Mouse (Mus musculus) lung, adult 18-20 months (tissue): ENCODE results near the gene Rnls.

Experiments
- DNase-seq, 2 experiments: peaks; one replicate each; pipeline ENCODE4 v3.0.0; 2022; ENCODE audit warnings: mixed read lengths in 2 of 2

The Rnls gene

DNA sequence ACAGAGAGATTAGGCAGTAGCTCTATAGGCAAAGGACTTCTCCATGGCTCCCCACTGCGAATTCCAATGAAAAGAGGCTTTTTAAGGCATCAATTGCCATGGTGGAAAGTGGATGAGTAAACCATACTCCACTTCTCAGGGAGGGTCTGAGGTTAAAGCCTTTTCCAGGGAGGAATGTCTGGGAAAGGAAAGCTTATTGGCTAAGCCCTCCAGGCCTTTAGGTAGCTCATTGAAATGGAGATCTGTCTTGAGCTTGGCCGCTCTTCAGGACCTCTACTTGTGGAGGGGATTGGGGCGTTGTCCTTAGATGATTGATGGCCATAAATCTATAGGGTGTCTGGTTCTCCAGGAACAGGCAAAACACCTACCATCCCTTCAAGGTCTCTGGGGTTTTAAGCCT is 213.2 kb downstream of the Rnls start:
- no peak for DNase-seq

DNA sequence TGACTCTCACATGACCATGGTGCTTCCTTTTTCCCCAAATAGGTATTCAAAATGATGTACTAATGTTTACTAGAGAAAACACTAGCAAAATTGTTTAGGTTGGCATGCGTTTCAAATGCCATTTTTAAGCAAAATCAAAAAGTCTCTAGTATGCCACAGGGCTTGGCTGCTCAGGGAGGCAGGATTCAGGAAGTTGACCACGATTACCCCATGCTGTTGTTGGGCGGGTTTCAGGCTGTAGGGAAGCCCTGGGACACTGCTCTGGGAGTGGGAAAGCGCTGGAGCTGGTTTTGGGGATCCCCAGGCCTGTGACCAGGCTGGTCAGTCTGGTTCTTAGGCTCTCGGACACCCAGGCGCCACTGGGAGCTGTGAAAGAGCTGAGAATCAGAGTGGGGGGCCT is 213.7 kb downstream of the Rnls start:
- no peak for DNase-seq

DNA sequence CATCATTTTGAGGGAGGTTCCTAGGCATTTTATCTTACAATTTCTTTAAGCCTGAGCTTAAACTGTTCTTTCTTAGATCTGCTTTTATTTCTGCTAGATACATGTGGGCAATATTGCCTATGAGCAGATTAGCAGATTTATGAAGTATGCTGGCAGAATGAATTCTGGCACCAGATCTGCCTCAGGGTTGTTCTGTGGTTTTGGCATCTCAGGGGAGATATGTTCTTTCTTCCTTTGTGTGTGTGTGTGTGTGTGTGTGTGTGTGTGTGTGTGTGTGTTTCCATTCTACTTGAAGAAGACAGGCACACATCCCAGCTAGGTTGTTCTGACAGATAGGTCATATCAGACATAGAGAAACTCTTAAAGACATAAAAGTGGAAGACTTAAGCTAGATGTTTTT is 218.1 kb downstream of the Rnls start:
- DNase-seq = no peak

DNA sequence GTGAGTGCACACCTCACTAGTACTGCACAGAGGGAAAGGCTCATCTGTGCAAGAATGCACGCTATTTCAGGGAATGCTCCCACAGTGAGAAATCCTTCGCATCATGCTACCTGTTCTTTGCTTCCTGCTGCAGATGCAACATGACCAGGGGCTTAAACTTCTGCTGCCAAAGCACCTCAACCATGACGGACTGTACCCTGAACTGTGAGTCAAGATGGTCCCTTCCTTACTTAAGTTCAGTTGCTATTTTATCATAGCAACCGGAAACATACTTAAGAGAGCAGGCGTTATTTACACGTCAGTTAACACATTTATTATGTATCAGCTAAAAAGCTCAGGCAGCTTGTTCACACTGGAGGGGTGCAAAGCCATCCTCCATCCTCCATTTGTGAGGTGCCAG is 222.2 kb downstream of the Rnls start:
- DNase-seq = no peak

DNA sequence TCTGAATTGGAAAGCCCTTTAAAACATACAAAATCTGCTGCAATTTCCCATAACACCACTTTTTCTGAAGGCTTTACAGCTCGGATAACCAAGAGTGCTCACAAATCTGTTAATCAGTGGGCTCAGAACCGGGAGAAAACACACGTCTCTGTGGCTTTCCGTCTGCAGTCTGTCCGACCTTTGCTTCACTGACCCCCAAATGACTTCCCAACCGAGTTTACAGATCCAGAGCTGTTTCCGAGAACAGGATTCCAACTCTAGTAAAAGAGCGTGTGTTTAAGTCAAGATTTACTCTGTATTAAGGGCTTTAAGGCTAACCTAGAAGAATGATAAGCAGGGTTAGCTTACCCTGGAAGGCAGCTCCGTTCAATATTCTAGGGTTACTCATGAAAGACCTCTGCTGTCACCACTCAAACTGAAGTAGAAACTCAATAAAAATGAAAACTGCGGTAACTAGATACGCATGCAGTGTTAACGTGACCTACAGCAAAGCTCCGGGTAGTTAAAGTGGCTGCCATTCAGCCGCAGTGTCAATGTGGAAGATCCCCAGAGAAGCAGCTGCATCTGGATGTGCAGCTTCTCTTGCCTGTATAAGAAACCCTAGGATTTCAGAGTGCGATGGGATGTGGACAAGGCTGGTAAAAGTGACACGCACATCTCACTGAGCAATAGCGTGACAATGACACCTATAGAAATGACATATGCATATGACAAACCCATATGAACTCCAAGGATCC is 224.4 kb downstream of the Rnls start:
- DNase-seq = no peak

DNA sequence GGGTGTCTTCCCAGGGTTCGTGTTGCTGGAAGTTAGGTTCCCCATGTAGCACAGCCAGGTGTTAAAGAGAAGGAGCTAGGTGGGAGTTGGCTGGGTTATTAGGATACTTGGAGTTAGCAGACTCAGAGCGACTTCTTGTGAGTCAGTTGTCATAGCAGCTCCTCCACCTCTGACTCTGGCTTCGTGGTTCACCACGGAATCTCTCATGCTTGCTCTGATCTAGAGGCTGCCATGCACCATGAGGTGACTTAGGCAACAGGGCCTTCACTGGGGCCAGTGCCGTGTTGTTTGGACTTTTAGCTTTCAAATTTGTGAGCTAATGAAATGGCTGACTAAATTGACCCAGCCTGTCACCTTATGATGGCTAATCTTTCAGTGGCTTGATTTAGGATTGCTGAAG is 227.3 kb downstream of the Rnls start:
- DNase-seq = no peak

DNA sequence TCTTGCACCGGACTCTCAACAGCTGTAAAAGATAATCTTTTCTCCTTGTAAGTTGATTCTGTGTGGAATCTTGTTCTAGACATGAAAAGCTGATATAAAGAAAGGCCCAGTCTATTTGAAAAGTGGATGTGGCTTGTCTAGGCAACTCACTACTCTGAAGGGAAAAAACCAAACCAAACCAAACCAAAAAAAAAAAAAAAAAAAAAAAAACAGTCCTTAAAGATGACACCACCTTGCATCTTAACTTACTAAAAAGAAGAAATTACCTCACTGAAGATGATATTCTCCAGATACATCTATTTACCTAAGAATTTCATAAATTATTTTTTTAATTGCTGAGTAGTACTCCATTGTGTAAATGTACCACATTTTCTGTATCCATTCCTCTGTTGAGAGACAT is 230.2 kb downstream of the Rnls start:
- no peak for DNase-seq

DNA sequence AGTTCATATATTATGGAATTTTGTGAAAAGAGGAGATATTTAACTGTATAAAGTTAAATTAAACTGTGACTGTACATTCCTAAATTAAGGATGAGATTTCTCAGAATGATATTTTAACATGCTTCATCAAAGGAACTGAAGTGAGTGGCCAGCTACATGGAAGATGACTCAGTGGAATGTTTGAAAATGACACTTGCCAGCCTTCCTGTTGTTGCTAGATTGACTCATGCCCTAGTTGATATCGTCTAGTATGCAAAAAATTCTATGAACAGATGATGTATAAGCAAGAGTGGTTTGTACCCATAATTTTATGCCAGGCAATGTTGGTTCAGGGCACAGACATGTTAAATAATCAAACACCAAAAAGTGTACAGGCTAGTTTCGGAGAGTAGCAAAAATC is 232.2 kb downstream of the Rnls start:
- DNase-seq = no peak

DNA sequence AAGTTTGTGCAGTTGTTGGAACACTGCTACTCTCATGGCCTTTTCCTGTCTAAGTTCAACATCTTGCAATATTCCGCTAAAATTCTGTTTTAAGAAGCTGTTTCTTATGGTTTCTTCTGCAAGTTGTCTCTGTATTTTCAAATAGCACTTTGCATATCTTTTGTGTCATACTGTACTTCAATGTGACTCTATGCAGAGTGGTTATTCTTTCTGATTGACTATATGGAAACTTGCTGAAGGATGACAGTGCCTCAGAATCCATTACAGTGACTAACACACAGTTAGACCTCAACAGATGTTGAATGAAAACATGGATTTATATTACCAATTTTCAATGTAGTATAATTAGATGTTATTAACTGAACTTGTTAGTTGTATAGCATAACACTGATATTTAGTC is 232.9 kb downstream of the Rnls start:
- no peak for DNase-seq

DNA sequence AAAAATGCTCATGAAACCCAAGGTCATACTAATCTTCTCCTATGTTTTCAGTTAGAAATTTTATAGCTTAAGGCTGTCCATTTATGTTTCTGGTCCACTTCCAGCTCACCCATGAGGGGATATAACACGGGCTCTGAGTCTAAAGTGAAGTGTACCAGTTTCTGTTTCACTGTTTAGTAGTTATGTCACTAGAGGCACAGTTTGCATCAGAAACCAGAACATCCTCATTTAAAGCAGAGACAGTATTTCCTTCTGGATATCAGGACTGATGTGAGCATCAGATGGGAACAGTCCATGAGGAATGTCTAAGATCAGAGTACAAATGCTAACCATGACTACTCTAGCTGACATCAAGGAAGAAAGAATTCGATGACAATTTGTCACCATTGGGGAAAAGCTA is 233.9 kb downstream of the Rnls start:
- DNase-seq = no peak

DNA sequence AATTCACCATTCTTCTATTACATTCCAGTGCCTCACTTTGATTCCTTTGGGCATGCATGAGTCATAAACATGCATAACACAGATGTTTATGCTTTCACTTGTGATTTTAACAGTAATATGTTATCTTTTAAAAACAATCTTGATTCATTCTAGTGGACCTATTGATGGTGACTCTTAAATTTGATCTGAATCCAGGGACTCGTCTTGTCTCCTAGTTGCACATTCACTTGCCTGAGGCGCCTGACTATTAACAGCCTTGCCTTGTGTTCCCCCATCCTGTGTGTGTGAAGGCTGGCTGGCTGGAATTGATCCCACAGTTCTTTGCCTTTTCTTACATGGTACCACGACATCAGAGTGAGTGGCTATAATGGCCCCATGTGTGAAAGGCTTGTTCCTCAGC is 243.7 kb downstream of the Rnls start:
- DNase-seq = no peak

DNA sequence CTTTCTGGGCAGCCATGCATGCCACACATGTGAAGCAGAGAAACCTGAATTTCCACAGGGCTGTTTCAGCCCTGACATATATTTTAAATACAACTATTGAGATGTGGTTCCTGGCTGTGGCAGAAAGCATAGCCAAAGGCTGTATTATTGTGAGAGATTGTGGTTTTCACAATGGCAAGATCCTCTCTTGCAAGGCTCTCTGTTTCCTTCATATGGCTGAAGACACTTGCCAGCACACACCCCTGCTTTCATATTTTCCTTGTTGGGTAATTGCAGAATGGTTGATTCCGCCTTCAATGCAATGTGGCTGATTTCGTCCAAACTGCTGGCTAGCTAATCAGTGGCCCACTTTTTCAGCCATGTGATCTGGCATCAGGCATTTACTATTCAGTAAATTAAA is 248.9 kb downstream of the Rnls start:
- DNase-seq = no peak

DNA sequence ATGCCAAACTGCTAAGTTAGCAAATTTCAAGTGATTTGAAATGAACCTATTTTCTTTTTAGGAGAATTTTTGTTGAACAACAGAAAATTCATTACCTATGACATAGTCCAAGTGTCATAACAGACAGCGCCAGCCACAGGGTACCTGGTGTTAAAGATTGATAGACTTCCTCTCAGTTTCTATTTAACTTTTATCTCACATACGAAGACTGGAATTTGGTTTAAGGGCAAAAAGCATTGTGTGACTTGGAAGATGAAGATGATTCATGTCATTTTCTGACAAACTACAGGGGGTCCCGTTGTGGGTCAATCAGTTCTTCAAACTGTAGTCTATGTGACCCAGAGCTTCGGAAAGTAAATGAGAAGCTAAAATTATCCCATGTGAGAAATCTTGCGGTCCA is 254.8 kb downstream of the Rnls start:
- DNase-seq = no peak

DNA sequence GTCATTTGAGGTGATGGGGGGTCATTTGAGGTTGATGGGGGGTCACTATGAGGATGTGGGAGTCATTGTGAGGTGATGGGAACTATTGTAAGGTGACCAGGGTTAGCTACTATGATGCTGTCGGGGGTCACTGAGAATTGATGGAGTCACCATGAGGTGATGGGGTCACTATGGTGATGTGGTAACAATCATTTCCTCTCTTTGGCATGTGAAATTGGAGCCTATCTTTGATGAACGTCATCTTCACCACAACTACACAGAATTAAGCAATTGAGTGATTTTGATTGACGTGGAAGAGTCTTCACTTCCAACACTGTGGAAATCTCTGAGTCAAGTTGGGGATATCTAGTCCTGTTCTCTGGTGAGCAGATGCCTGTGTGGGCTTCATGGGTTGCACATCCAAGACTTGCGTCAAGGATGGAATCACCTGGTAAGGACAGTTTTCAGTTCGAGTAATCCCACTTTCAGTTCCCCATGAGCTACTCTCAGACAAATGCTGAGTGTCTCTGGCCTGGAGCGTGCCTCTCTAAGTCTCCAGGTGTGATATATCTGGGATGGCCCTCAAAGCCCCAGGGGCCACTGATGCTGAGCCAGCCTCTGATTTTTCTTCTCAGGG is 269.4 kb downstream of the Rnls start:
- DNase-seq = no peak

DNA sequence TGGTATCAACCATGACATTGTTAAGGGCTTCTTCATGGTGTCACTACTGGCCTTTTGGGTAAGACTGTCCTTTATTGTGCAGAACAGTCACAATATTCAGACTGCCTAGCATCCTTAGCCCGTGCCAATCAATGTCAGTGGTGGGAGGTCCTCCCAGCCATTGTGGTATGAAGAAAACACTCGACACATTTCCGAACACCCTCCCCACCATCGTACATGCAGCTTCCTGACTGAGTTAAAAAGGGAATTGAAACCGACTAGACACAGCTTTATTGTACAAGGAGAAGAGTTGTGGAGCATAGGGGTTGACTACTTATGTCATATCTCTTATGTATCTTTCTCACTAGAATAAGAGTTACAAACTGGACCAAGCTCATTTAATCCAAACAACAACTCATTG is 272.1 kb downstream of the Rnls start:
- DNase-seq = no peak

DNA sequence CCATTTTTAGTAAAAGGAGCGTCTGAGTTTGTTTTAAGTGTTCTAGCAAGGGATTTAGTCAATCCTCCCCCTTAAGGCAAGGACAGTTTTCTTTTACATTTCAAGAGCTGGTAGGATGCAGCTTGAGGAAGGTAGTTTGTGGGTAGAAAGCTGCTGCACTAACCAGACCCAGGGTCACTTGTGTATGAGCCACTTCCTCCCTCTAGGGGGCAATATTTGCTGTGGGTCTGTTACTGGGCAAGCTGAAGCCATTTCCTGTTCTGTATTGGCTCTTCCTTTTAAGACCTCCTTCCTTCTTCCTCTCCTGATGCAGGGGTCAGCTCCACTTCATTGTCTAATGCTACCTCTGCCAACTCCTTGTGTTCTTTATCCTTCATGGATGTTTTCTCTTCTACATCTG is 273.2 kb downstream of the Rnls start:
- DNase-seq = peak in 1 of 2 experiments; percentile 22

DNA sequence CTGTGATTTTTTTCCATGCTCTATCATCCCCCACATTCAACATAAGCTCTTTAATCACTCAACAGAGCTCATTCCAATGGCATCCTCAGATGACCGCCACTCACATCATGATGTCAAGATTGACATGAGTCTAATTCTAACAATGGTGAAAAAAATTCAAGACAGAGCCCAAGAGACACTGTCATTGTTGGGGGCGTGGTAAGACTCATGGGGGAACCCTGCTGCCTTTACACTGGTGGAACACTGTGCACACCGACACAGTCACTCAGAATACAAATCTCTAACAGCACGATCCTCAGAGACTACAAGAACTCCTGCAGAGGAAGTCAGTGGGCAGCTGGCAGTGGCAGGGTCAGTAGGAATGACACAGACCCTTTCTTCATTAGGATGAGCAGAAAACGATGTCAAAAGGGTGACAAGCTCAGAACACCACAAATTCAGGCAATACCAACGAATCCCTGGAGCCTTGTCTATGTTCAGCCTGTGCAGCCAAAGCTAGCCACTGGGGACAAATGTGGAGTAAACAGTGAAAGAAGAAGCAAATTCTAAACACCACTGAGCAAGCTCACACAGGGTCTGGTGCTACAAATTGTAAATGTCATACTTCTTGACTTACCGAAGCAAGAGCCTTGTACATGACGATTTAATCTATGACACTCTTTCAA is 277.3 kb downstream of the Rnls start:
- no peak for DNase-seq

DNA sequence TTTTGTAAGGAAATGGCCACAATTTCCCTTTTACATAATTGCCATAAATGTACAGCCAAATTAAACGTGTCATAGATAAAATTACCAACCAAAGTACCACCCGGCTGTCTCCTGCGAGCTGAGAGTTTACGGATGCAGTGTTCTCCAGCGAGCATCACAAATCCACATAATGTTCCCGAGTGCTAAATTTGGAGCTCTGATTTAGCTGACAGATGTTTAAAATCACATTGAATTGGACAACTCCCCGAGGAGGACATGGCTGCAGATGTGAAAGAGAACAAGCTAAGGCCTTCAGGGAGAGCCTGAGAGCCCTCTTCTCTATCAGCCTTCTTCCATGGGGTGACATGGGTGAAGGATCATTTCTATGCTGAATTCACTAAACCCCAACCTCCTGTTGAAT is 278.3 kb downstream of the Rnls start:
- DNase-seq = no peak

DNA sequence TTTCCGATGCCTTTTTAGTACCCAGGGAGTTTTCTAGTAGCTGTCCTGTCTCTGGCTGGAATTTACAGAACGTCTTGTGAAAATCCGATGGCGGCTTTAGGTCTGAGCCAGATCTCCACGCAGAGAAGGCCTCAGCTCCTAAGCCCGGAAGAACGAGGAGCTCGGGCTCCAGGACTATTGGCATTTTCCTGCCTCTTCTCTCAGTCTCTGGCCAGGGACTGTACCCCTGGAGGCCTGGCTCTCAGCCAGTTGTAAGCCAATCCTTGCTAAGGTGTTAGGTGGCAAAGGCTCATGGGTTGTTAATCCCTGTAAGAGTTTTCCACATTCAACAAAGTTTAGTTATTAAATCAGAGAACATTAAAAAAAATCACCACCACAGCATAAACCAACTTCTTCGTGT is 281.7 kb downstream of the Rnls start:
- peak in 1 of 2 experiments; percentile 7 for DNase-seq

DNA sequence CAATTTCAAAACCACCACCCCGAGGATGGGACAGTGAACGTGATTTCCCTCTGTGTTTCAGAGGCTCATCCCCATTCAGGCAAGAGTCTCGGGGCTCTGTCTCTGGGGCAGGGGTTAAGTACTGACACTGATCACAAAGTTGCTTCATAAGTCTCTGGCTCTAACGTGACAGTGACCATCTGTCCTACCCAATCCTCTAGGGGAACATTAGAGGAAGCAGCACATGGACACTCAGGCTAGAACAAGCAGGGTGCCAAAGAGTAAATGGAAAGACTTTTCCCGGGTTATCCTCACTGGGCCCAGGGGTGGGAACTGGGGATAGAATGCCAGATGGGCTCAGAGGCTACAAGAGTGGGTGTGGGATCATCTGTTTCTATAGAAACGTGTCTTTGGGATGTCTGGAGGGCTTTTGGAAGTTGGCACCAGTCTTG is 282.1 kb downstream of the Rnls start:
- peak; percentile 41 to 53 for DNase-seq

DNA sequence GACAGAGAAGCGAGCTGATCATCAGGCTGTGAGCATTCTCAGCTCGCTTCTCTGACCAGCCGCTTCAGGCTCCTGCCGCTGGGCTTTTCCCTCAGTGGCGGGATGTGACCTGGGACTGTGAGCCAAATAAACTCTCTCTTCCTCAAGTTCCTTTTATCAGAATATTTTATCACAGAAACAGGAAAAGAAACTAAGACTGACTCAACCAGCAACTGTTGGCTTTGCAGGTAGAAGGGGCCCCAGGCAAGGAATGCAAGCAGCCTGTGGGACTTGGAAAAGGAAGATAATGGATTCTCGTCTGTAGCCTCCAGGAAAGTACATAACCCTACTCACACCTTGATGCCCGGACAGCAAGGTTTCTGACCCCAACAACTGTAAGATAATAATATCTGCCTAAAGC is 283.0 kb downstream of the Rnls start:
- no peak for DNase-seq

DNA sequence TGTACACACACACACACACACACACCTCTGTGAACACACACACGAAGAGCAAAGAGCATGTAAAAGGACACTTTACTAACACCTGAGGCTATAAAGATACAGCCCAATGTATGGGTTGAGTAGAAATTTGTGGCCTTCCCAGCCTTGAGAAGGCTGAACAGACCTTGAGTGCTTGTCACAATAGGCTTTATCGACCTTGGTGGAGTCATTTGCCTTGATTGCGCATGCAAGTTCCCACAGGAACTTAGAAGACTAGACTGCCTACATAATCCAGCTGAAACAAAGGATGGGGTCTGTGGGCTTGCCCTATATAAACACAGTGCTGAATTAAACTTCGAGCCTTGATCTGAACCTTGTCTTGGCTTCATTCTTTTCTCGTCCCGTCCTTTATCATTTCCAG is 288.2 kb downstream of the Rnls start:
- no peak for DNase-seq

DNA sequence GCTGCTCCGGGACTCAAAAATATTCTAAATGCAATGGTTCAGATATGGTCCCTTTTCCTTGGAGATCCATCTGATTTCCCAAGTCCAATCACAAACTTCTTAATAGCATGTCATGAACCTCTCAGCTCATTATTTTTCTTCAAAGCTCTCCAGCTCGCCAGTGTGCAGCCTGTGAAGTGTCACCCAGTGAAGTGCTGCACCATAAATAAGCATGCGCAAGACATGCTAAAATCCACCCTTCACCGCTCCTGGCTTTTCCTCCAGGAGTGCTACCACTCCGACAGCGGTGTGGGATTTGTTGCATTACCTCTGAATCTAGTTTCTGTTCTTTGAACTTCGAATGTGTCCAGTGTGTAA is 289.3 kb downstream of the Rnls start:
- DNase-seq = peak in 1 of 2 experiments; percentile 12

DNA sequence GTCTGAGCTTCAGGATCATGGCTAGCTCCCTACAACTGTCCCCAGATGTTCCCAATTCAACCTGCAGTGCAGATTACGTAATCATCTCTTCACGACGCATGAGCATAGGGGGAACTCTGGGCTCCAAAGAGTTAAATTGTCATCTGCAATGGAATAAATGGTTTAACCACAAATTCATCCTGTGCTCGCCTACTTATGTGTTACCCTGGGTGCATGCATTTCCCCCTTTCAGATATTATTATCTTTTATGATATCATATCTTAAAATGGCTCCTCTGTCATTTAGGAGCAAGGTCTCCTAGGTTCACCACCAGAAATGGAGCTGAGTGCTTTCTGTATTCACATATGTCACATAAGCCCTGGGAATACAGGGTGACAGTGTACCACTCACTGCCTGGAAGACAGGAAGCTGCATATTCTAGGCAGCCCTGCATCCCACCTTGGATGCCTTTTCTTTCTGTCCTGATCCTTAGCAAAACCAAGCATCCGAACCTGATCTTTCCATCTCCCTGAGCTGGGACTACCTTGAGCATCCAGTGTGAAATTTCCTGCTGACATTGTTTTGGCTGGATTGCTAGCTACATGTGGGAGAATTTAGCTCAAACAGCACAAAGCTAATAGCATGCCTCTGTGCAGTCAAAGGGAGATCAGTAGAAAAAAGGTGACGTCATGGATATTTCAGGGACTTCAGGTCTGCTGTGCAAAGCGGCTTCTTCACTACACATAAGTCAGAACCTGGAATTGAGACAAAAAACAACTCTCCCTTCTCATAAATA is 289.9 kb downstream of the Rnls start:
- no peak for DNase-seq
